Mouse (Mus musculus) lung, adult 18-20 months (tissue): ENCODE measurements at regions not wholly inside any gene's neighbourhood (a gene's known extent, or its start where the extent isn't known, plus 50 kb on each side); places are given as distances from the start of the nearest gene placed in this dataset.

Source experiments
- DNase-seq, 2 experiments: peaks; one replicate each; pipeline ENCODE4 v3.0.0; 2022; ENCODE audit warnings: mixed read lengths in 2 of 2

GRCm38 (mm10) chr1:128779586-128780158, 187.6 kb upstream of the Cxcr4 start:
- DNase-seq = no peak

GRCm38 (mm10) chr1:128772440-128772839, 180.3 kb upstream of the Cxcr4 start:
- no peak for DNase-seq

GRCm38 (mm10) chr1:128770786-128771185, 178.7 kb upstream of the Cxcr4 start:
- DNase-seq = no peak

GRCm38 (mm10) chr1:128767991-128768390, 175.9 kb upstream of the Cxcr4 start:
- no peak for DNase-seq

GRCm38 (mm10) chr1:128767415-128767814, 175.3 kb upstream of the Cxcr4 start:
- DNase-seq = no peak

- DNase-seq = no peak
These were observed 174.8 kb upstream of the Cxcr4 start for GRCm38 (mm10) chr1:128766894-128767268.

GRCm38 (mm10) chr1:128766193-128766893, 174.2 kb upstream of the Cxcr4 start:
- DNase-seq = no peak

GRCm38 (mm10) chr1:128765626-128766025, 173.5 kb upstream of the Cxcr4 start:
- no peak for DNase-seq

GRCm38 (mm10) chr1:128765142-128765541, 173.0 kb upstream of the Cxcr4 start:
- no peak for DNase-seq

- no peak for DNase-seq
These were observed 170.8 kb upstream of the Cxcr4 start for GRCm38 (mm10) chr1:128762854-128763253.

- no peak for DNase-seq
These were observed 170.0 kb upstream of the Cxcr4 start for GRCm38 (mm10) chr1:128762076-128762475.

- no peak for DNase-seq
These were observed 166.8 kb upstream of the Cxcr4 start for GRCm38 (mm10) chr1:128758802-128759481.

GRCm38 (mm10) chr1:128758294-128758801, 166.3 kb upstream of the Cxcr4 start:
- no peak for DNase-seq

- DNase-seq = no peak
These were observed 161.4 kb upstream of the Cxcr4 start for GRCm38 (mm10) chr1:128753427-128754012.

- DNase-seq = no peak
These were observed 157.4 kb upstream of the Cxcr4 start for GRCm38 (mm10) chr1:128749437-128749994.

- DNase-seq = no peak
These were observed 155.2 kb upstream of the Cxcr4 start for GRCm38 (mm10) chr1:128747196-128747790.

- DNase-seq = no peak
These were observed 154.4 kb upstream of the Cxcr4 start for GRCm38 (mm10) chr1:128746461-128747009.

GRCm38 (mm10) chr1:128740616-128741015, 148.5 kb upstream of the Cxcr4 start:
- DNase-seq = no peak

- DNase-seq = no peak
These were observed 146.1 kb upstream of the Cxcr4 start for GRCm38 (mm10) chr1:128738152-128738551.

GRCm38 (mm10) chr1:128734857-128735256, 142.8 kb upstream of the Cxcr4 start:
- no peak for DNase-seq

- DNase-seq = no peak
These were observed 139.4 kb upstream of the Cxcr4 start for GRCm38 (mm10) chr1:128731445-128731844.

GRCm38 (mm10) chr1:128724433-128725091, 132.5 kb upstream of the Cxcr4 start:
- DNase-seq = no peak
